Mouse (Mus musculus) ovary, postnatal 14 days (tissue): ENCODE data around the gene Lrrc29.

Source experiments
- DNase-seq: peaks from one replicate; pipeline ENCODE4 v3.0.0; 2022; ENCODE audit warnings: low spot score

The Lrrc29 gene

GRCm38 (mm10) chr8:105343791-105344574 lies 17.9 kb upstream of the Lrrc29 start:
- no peak for DNase-seq

- no peak for DNase-seq
These were observed 16.7 kb upstream of the Lrrc29 start for GRCm38 (mm10) chr8:105342768-105343167.

- no peak for DNase-seq
These were observed 15.3 kb upstream of the Lrrc29 start for GRCm38 (mm10) chr8:105341399-105341798.

GRCm38 (mm10) chr8:105339886-105340635 lies 14.0 kb upstream of the Lrrc29 start:
- DNase-seq, result no peak

- no peak for DNase-seq
These were observed 12.9 kb upstream of the Lrrc29 start for GRCm38 (mm10) chr8:105338992-105339391.

GRCm38 (mm10) chr8:105336373-105337130 lies 10.5 kb upstream of the Lrrc29 start:
- no peak for DNase-seq

GRCm38 (mm10) chr8:105332523-105332922 lies 6.4 kb upstream of the Lrrc29 start:
- no peak for DNase-seq

GRCm38 (mm10) chr8:105331931-105332330 lies 5.9 kb upstream of the Lrrc29 start:
- DNase-seq, result no peak

- no peak for DNase-seq
These were observed 5.4 kb upstream of the Lrrc29 start for GRCm38 (mm10) chr8:105331469-105331868.

GRCm38 (mm10) chr8:105330325-105330724 lies 4.2 kb upstream of the Lrrc29 start:
- no peak for DNase-seq

- no peak for DNase-seq
These were observed 890 bp upstream of the Lrrc29 start for GRCm38 (mm10) chr8:105326968-105327367.

GRCm38 (mm10) chr8:105325641-105326093 lies 411 bp downstream of the Lrrc29 start:
- DNase-seq, result no peak

- DNase-seq, result no peak
These were observed 2.9 kb downstream of the Lrrc29 start for GRCm38 (mm10) chr8:105323183-105323582.

GRCm38 (mm10) chr8:105318662-105319190 lies 7.4 kb downstream of the Lrrc29 start:
- DNase-seq, result no peak

- no peak for DNase-seq
These were observed 8.1 kb downstream of the Lrrc29 start for GRCm38 (mm10) chr8:105317941-105318340.

- DNase-seq, result no peak
These were observed 10.9 kb downstream of the Lrrc29 start for GRCm38 (mm10) chr8:105315073-105315769.

GRCm38 (mm10) chr8:105313622-105314402 lies 12.3 kb downstream of the Lrrc29 start:
- no peak for DNase-seq

GRCm38 (mm10) chr8:105312891-105313481 lies 13.1 kb downstream of the Lrrc29 start:
- no peak for DNase-seq

GRCm38 (mm10) chr8:105311718-105312117 lies 14.4 kb downstream of the Lrrc29 start:
- no peak for DNase-seq

GRCm38 (mm10) chr8:105310118-105310517 lies 16.0 kb downstream of the Lrrc29 start:
- DNase-seq, result no peak
